10 mouse cellular contexts compared by ENCODE assay signal in the genomic region with DNA sequence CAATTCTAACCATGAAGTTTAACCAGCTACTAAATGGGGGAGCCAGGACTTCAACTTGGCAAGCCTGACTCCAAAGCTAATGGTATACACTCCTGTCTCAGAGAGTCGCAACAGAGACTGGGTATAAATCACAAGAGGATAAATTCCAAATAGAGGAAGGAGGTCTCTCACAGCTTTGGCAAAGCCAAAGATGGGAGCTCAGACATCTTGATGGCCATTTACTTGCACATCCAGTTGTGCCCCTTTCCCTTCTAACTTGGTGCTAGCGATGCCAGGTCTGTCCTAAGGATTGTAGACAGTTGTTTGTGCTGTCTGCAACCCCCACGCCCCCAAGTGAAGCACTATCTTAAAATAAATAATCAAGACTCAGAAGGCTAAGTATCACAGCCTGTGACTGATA.
DNase-seq lines count a peak whose midpoint lies in the region; ATAC-seq and TF ChIP-seq lines count a peak whose summit lies in the region.
"Had no signal": no experiment of that assay in that cellular context is flagged by ENCODE, and none has a peak within 500 bp of the region (broad histone marks: within the 10 kb centered on the region; RNA-seq: fewer than 3 reads in every experiment).

No protein-coding gene starts in this region.

- peak overlapping the region; percentile 80 for H3K9ac ChIP-seq in heart, embryonic 16.5 days (ENCODE audit: low read length)
- no peak overlapping the region for H3K9ac ChIP-seq in embryonic facial prominence, embryonic 15.5 days
- peak overlapping the region; percentile 81 for H3K9ac ChIP-seq in hindbrain, embryonic 16.5 days (ENCODE audit: low read depth, low read length)
- peak overlapping the region; percentile 90 for H3K9ac ChIP-seq in midbrain, embryonic 16.5 days (ENCODE audit: low read depth, low read length)

- H3K36me3 ChIP-seq in heart, embryonic 16.5 days (ENCODE audit: control insufficient read depth, insufficient read depth), result no peaks in the 10 kb centered on the region
- H3K36me3 ChIP-seq in embryonic facial prominence, embryonic 15.5 days, result no peaks in the 10 kb centered on the region
- H3K36me3 ChIP-seq in hindbrain, embryonic 16.5 days (ENCODE audit: control insufficient read depth, insufficient read depth, low read length), result no peaks in the 10 kb centered on the region
- no peaks in the 10 kb centered on the region for H3K36me3 ChIP-seq in midbrain, embryonic 16.5 days (ENCODE audit: control insufficient read depth, insufficient read depth, low read length)
- H3K36me3 ChIP-seq in thymus, adult 2 months (ENCODE audit: control insufficient read depth, insufficient read depth, low read length), result no peaks in the 10 kb centered on the region
- H3K36me3 ChIP-seq: liver, embryonic 13.5 days had no signal

- no peaks in the 10 kb centered on the region for H3K9me3 ChIP-seq in heart, embryonic 16.5 days (replicated peaks; ENCODE audit: control insufficient read depth, low read length)
- H3K9me3 ChIP-seq in embryonic facial prominence, embryonic 15.5 days (replicated peaks), result no peaks in the 10 kb centered on the region
- H3K9me3 ChIP-seq in hindbrain, embryonic 16.5 days (ENCODE audit: control insufficient read depth, low read length), result no peaks in the 10 kb centered on the region
- H3K9me3 ChIP-seq in midbrain, embryonic 16.5 days (replicated peaks; ENCODE audit: control insufficient read depth, low read length, poor library complexity, severe bottlenecking), result no peaks in the 10 kb centered on the region
- H3K9me3 ChIP-seq: liver, embryonic 13.5 days had no signal

- H3K27me3 ChIP-seq in heart, embryonic 16.5 days (ENCODE audit: control insufficient read depth, insufficient read depth, low read length), result no peaks in the 10 kb centered on the region
- H3K27me3 ChIP-seq in embryonic facial prominence, embryonic 15.5 days, result no peaks in the 10 kb centered on the region
- H3K27me3 ChIP-seq in hindbrain, embryonic 16.5 days (replicated peaks; ENCODE audit: control insufficient read depth, insufficient read depth, low read length), result no peaks in the 10 kb centered on the region
- no peaks in the 10 kb centered on the region for H3K27me3 ChIP-seq in midbrain, embryonic 16.5 days (ENCODE audit: control insufficient read depth, insufficient read depth, low read depth, low read length)
- H3K27me3 ChIP-seq in thymus, adult 2 months (ENCODE audit: control insufficient read depth, insufficient read depth, low read length), result no peaks in the 10 kb centered on the region

- no peak overlapping the region for H3K27ac ChIP-seq in heart, embryonic 16.5 days (ENCODE audit: low read length)
- no peak overlapping the region for H3K27ac ChIP-seq in embryonic facial prominence, embryonic 15.5 days (replicated peaks)
- H3K27ac ChIP-seq in hindbrain, embryonic 16.5 days (ENCODE audit: low read depth, low read length), result no peak overlapping the region
- peak overlapping the region; percentile 87; the same call in 1 of the 2 replicates for H3K27ac ChIP-seq in midbrain, embryonic 16.5 days (ENCODE audit: low read length)
- H3K27ac ChIP-seq in thymus, adult 2 months (ENCODE audit: control insufficient read depth, insufficient read depth, low read length), result no peak overlapping the region
- H3K27ac ChIP-seq: liver, embryonic 13.5 days had no signal

- TF ChIP-seq CTCF in thymus, adult 2 months (IDR thresholded peaks at IDR 0.05; ENCODE audit: borderline replicate concordance, control insufficient read depth, extremely low read depth, insufficient read depth, low read length, poor library complexity), result no peak

- 67% methylated on average over 3 of the region's 3 CpGs for WGBS in heart, embryonic 16.5 days
- 78% methylated on average over 3 of the region's 3 CpGs for WGBS in embryonic facial prominence, embryonic 15.5 days
- WGBS in hindbrain, embryonic 16.5 days, result 74% methylated on average over 3 of the region's 3 CpGs
- 70% methylated on average over 3 of the region's 3 CpGs for WGBS in midbrain, embryonic 16.5 days
- 98% methylated on average over 3 of the region's 3 CpGs for WGBS in thymus, adult 2 months

- intact Hi-C loops in heart, postnatal 25 days (cut with DNase I), result loop anchor here (5.0 to 10.0 kb wide), 3 partner anchors 148 to 288 kb away; no protein-coding TSS in a partner anchor

- peak overlapping the region; percentile 85 for H3K4me2 ChIP-seq in heart, embryonic 16.5 days (ENCODE audit: low read depth, low read length)
- peak overlapping the region; percentile 81; the same call in 1 of the 2 replicates for H3K4me2 ChIP-seq in embryonic facial prominence, embryonic 15.5 days (replicated peaks)
- peak overlapping the region; percentile 92 for H3K4me2 ChIP-seq in hindbrain, embryonic 16.5 days (ENCODE audit: low read length)
- peak overlapping the region; percentile 91 for H3K4me2 ChIP-seq in midbrain, embryonic 16.5 days (ENCODE audit: low read length)

- H3K4me1 ChIP-seq in heart, embryonic 16.5 days (ENCODE audit: control insufficient read depth, insufficient read depth, low read length), result peaks cover 20% of the 10 kb centered on the region
- H3K4me1 ChIP-seq in embryonic facial prominence, embryonic 15.5 days, result peaks cover 28% of the 10 kb centered on the region
- peaks cover 12% of the 10 kb centered on the region for H3K4me1 ChIP-seq in hindbrain, embryonic 16.5 days (ENCODE audit: control insufficient read depth, insufficient read depth, low read depth, low read length)
- peaks cover 14% of the 10 kb centered on the region for H3K4me1 ChIP-seq in midbrain, embryonic 16.5 days (ENCODE audit: control insufficient read depth, insufficient read depth, low read length)
- H3K4me1 ChIP-seq in thymus, adult 2 months (replicated peaks; ENCODE audit: control insufficient read depth, insufficient read depth, low read length), result peaks cover 19% of the 10 kb centered on the region

- no peak for TF ChIP-seq POLR2A in thymus, adult 2 months (IDR thresholded peaks at IDR 0.05; ENCODE audit: control insufficient read depth, extremely low read depth, insufficient read depth, low read length, poor library complexity)

- no peak for DNase-seq in heart, postnatal 25 days (ENCODE audit: low spot score)
- no peak for DNase-seq in thymus, adult 2 months
- DNase-seq in embryo, embryonic 10 days (ENCODE audit: low spot score), result no peak
- DNase-seq in left cerebral cortex, adult 9 months (ENCODE audit: low spot score in 2 of 2), result no peak
- DNase-seq: kidney, postnatal 25 days had no signal

- H3K4me3 ChIP-seq in heart, embryonic 16.5 days (ENCODE audit: low read length), result no peak overlapping the region
- H3K4me3 ChIP-seq in embryonic facial prominence, embryonic 15.5 days (replicated peaks), result no peak overlapping the region
- no peak overlapping the region for H3K4me3 ChIP-seq in hindbrain, embryonic 16.5 days (ENCODE audit: low read length)
- no peak overlapping the region for H3K4me3 ChIP-seq in midbrain, embryonic 16.5 days (ENCODE audit: low read depth, low read length)
- H3K4me3 ChIP-seq in thymus, adult 2 months (ENCODE audit: control insufficient read depth, insufficient read depth, low read length), result no peak overlapping the region

- ATAC-seq in heart, embryonic 16.5 days (replicated peaks; ENCODE audit: extremely low read depth, insufficient read depth, low FRiP score), result no peak
- no peak for ATAC-seq in embryonic facial prominence, embryonic 15.5 days (ENCODE audit: insufficient number of reproducible peaks, low FRiP score, low TSS enrichment, low read depth)
- no peak for ATAC-seq in hindbrain, embryonic 16.5 days
- ATAC-seq in midbrain, embryonic 16.5 days, result no peak
